Mouse (Mus musculus): ENCODE data around the gene Cap2.
A peak's percentile ranks its signal among the peaks of the same experiment; 100 is the strongest.

Cap2 gene

DNA sequence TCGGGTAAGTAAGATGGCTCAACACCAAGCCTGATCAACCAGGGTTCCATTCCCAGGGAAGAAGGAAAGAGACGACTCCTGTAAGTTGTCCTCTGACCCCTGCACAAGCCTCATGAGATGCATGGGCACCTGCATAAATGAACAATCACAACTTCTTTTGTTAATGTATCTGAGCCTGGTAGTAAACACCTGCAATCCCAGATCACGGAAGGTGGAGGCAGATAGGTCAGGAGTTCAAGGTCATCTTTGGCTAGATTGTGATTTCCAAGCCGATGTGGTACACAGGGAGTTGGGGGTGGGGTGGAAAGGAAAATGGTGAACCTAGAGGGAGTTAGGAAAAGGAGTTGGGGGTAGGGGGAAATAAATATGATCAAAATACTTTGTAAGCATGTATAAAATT is 131.1 kb downstream of the Cap2 start:
- DNase-seq (ENCODE audit: low spot score in 2 of 2): no peak

DNA sequence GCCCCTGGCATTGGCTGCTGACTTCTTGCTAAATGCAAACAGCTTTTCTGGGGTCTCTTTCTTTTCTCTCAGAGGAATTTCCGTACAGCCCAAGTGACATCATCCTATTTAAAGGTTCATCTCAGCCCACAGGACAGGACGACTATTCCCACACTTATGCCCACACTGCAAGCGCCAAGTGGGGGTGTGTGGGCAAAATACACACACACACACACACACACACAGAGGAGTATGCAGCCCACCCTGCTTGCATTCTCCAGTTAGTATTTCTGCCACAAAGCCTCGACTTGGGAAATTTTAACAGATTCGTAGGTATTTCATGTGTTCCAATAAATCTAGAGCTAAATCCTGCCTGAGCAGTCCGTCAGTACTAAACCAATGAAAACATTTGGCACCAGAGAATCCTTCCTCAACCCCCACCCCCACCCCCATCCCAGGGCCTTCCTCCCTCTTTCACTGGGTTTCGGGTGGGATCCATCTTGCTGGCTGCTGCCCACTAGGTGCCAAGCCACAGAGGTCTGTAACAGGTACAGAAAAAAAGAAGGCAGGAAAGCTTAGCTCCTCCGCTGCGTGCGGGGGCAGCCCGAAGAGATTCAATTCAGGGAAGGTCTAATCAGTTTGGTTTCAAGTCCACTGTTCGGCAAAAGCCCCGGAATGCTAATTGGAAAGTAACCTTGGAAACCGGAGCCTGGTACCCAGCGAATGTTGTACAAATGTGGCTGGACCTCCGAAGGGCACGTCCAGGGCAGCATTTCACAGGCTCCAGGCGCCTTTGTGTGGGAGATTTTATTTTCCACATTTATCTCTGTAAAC is 131.9 kb downstream of the Cap2 start:
- no peak for DNase-seq (ENCODE audit: low spot score in 2 of 2)

DNA sequence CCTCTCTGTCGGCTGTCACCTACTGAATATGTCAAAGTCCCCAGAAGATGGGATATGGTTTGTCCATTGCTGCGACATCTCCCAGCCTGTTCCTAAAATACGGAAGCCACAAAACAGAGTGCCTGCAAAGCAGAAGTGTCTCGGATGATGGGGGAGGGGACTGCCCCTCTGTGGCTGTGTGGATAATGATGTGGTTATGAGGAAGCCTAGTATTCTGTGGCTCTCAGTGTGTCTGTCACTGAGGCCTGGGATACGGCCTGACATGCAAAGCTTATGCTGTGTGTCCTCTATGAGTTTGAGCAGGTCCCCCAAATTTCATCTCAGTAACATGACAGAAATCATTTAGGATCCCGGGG is 132.5 kb downstream of the Cap2 start:
- DNase-seq (ENCODE audit: low spot score in 2 of 2): peak; percentile 29 to 38

DNA sequence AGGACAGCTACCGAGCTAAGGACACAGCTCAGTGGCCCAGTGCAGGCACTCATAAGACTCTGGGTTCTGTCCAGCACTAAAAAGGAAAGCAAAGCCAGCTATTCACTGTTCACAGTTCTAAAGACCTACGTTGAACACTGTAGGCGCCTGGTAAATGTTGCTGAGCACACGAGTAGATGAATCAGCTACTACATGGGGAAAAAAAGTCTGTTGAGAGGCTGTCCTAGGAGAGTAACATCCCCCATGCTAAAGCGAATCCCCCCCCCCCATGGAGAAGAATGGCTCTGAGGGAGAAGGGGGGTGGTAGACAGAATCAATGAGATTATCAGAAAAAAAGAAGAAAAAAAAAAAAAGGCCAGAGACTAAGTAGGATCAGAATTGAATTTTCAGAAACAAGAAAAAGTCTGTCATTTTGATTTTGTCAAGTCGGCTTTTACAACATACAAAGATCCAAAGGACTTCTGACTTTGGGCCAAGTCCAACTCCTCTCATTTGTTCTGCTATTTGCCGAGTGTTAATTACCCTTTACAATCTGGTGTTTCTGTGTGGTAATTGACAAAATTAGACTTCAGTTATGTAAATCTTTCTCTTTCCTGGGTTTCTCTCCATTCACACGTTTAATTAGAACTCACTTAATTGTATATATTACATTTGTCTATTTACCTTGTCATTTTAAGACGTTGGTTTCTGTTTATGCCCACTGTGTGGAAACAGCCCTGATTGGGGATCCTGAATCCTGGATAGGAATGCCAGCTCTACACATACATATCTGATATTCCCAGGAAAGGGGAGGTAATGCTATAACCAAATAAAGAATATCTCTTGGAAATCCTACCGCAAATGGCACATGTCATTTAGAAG is 139.2 kb downstream of the Cap2 start:
- no peak for DNase-seq (ENCODE audit: low spot score in 2 of 2)

DNA sequence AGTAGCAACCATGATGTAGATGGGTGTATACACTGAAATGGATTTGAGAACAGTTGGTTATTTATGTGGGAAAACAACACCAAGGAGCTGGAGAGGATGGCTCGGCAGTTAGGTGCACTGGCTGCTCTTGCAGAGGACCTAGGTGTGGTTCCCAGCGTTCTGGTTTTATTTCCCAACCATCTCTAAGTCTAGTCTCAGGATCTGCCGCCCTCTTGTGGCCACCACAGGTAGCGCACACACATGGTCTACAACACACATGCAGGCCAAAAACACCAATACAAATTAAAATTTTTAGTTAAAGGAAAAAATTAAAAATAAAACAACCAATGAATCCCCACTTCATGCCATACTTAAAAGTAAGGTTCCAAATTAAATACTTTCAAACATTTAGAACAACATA is 140.7 kb downstream of the Cap2 start:
- DNase-seq (ENCODE audit: low spot score in 2 of 2): no peak

DNA sequence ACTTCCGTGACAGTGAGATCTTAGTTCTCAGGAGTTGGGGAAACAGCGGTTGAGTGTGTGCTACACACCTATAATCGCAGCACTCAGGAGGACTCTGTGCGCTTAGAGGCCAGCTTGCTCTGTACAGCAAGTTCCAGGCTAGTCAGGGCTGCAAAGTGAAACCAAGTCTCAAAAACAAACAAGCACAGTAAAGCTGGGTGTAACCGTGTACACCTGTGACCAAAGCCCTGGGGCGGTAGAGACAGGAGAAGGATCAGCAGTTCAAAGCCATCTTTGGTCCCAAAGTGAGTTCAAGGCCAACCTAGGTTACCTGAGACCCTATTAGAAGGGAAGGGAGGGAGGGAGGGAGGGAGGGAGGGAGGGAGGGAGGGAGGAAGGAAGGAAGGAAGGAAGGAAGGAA is 142.5 kb downstream of the Cap2 start:
- DNase-seq (ENCODE audit: low spot score in 2 of 2): no peak

DNA sequence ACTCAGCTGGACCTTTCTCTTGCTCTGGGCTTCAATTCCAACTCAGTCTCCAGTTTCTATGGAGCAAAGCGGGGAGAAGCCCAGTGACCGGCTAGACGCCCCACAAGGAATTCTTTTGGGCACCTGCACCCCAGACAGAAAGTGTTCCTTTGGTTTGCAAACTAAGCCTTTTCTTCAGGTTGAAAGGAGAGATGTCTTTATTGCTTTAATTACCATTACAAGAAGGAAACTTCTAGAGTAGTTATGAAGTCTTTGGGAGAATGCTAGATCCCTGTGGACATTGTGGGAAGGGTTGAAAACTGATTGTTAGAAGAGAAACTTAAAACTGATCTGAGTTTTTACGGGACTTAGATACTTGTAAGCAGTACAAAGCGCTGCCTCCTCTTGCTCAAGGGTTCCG is 143.8 kb downstream of the Cap2 start:
- no peak for DNase-seq (ENCODE audit: low spot score in 2 of 2)

DNA sequence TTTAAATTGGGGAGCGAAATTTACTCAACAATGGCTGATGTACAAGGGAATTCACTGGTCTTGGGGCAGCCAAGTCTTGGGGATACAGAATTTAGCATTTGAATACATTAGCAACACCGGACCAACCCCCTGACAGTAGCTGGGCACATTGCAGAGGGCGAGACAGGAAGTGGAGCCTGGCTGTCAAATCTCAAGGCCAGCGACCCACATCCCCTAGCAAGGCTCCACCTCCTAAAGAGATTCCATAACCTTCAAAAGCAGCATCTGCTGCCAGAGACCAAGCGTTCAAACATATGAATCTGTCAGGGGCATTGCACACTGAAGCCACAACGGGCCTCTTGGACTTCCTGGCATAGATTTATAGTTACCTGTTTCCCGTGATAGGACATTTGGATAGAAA is 150.2 kb downstream of the Cap2 start:
- no peak for DNase-seq (ENCODE audit: low spot score in 2 of 2)

DNA sequence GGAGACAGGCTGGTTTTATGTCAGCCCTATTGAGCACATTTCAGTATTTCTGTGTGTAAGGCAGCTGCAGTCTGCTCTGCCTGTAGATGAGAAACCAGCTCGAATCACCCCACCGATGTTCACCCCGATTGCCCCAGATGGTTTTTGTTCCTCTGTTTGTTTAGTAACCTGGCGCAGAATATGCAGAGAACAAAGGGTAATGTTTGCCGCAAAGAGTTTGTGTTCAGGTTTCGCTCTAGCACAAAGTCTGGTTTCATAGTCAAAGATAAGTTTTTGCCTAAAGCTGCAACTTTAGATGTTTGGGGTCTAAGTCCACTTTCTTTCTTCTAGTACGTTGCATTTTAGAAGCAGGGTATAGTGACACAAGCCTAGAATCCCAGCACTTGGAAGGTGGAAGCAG is 151.0 kb downstream of the Cap2 start:
- DNase-seq (ENCODE audit: low spot score in 2 of 2): no peak

DNA sequence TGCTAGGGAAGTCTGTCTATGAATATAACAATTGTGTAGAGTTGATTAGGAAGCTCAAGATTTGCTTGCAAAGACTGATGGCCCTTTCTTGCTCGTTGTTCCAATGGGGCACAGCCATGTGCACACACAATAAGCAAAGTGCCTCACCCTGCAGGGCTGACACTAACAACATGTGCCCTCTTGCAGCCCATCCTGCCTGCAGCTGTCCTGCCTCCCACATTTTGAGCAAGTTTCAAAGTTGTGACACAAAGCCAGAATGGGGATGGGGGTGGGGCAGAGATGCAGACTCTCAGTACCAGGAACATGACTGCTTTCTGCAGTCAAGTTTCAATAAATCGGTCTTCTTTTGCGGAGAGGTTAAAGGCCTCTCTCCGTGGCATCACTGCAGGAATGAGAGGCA is 152.0 kb downstream of the Cap2 start:
- no peak for DNase-seq (ENCODE audit: low spot score in 2 of 2)

DNA sequence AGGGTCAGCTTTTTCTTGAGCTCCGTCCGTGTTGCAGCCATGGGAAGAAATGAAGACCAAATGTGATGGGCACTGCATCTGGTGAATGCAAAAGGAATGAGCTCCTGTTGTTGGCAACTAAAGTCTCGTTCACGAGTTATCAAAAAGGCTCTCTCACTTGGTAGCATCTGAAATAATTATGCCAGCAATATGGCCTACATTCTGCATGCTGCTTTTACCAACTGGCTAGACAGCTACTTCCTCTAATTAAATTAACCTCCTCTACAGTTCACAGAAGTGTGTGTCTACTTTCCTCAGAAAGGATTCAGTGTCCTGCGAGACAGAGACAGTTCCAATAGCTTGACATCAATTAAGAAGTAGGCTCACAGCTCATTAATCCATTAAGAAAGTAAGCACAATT is 152.9 kb downstream of the Cap2 start:
- DNase-seq (ENCODE audit: low spot score in 2 of 2): no peak

DNA sequence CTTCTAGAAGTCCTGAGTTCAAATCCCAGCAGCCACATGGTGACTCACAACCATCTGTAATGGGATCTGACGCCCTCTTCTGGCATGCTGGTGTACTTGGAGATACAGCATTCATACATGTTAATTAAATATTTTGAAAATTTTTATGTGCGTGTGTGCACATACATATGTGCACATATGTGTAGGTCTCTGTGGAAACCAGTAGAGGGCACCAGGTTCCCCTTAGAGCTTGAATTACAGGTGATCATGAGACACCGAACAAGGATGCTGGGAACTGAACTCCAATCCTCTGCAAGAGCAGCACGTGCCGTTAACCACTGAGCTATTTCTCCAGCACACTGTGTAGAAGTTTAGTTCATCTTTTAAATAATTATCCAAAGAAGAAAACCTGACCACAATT is 157.6 kb downstream of the Cap2 start:
- no peak for DNase-seq (ENCODE audit: low spot score in 2 of 2)

DNA sequence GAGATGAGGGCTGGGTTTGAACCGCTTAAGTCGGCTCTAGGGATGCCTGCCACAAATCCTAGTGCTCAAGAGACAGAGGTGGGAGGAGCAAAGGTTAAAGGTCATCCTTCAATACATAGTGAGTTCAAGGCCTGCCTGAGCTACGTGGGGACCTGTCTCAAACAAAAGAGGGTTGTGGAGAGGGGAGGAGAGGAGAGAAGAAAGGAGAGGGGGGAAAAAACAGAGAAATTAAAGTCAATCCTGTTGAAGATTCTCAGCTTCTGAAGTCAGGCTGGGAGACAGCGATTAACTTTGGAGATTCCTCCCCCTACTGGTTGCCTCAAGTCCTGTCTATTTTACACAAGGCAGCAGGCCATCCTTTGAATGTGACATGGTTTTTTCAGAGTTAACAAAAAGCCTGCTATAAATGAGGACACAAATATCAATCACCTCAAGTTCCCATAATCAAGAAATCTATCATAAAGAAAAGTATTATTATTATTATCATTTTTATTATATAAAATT is 161.9 kb downstream of the Cap2 start:
- DNase-seq (ENCODE audit: low spot score in 2 of 2): peak in 1 of 2 experiments; percentile 16

DNA sequence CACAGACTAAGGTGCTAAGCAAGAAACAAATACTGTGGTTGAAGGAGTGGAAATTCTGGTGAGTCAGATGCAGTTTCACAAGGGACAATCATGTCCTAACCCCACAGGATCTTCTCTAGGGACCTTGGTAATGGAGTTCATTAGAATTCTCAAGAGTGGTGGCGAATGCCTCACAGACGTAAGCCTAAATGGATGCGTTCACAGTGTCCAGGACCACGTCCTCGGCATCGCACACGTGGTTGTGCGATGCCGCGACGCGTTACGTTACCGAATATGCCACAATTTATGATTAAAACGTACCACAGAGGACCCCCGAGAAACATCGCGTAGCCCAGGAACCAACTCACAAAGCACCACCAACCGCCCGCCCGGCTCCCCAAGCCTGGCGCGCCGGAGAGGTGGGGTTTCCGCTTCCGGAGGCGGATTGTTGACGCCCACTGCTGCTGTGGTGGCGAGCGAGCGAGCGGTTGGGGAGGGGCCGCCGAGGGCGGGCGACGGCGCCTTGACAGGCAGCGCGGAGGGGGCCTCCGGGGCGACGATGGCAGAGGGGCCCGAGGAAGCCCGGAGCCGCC is 167.5 kb downstream of the Cap2 start, which contains the start of gene Fam8a1:
Gene Fam8a1, plus strand, starts transcription at position 475 of the 572 bp plus-strand sequence.
- peak; percentile 85 to 89 for DNase-seq (ENCODE audit: low spot score in 2 of 2)

DNA sequence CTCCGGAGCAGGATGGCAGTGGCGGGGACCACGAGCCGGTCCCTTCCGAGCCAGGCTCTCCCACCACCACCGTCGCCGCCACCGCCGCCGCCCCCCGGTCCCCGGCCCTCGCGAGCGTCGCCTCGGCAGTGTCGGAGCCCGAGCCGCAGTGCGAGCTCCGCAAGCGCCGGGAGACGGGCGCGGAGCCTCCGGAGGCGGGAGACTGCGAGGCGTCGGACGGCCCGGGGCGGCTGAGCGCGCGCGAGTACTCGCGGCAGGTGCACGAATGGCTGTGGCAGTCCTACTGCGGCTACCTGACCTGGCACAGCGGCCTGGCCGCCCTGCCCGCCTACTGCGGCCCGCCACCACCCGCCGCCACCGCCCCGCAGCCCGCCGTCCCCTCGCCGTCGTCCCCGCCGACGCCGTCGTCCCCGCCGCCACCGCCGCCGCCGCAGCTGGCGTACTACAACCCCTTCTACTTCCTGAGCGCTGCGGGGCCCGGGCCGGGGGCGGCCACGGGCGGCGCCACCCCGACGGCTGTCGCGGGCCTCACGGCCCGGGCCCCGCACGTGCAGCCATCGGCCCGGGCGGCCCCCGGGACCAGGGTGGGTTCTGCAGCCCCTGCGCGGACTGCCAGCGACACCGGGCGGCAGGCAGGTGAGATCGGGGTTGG is 168.1 kb downstream of the Cap2 start:
- DNase-seq (ENCODE audit: low spot score in 2 of 2): peak; percentile 17 to 22

DNA sequence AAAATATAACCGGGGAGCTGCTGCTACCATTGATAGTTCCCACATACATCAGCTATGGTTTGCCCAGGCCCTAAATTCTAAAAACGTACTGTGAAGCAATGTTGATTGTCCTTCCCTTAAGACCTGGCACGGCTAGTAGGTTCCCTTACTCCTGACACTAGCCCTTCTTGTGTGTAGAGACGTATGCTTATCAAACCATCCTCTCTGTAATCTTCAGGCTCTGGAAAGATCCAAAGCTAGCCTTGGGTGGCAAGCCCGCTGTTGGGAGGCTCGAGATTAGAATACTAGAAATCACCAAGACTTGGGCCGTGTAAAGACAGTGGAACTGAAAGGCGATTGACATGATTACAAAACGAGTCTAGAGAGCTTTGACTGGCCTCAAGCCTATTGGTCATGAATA is 168.9 kb downstream of the Cap2 start:
- no peak for DNase-seq (ENCODE audit: low spot score in 2 of 2)

DNA sequence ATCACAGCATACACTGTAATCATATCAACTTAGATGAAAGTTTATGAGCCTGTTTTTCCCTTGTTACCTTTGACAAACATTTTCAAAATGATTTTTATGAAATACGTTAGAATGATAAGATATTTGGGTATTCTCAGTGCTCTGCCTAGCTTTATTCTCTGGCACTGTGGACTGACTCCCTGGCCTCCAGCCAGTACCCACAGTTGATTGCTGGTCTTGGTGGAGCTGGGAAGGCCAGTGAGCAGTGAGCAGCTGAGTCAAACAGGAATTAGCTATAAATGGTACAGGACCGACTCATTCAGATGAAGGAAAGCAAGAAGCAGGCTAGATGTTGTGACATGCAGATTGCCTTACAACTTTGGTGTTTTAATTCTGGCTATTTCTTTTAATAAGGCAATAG is 173.0 kb downstream of the Cap2 start:
- DNase-seq (ENCODE audit: low spot score in 2 of 2): no peak

DNA sequence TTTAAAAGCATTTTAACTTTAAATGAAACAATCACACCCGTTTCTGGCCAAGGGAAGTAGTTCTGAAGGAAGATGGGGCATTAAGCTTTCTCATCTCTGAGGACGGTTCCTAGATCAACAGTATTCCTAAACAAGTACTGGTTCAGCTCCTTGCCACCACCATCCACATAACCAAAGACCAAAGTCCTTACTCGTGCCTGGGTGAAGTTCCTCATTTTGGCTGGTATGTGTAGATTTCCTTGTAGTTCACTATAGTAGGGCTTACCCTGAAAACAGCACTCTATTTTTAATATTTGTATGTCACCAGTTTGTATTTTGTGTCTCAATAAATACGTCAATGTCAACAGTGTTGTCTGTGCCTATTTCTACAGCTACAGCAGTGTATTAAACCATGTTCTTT is 176.1 kb downstream of the Cap2 start:
- DNase-seq (ENCODE audit: low spot score in 2 of 2): no peak

DNA sequence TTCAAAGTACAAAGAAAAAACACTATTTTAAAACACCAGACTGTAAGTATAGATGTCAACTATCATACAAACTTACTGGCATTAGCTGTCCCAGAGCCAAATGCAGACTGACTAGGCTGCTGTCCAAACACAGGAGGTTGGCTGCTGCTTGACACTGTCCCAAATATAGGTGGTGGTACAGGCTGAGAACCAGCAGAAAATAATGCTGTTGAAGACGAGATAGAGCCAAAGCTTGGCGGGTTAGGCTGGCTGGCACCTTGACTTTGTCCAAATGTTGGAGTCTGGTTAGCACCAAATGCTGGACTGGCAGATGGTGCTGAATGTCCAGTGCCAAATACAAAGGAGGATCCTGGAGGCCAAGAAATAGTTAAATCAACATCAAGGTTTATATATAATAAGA is 181.3 kb downstream of the Cap2 start:
- no peak for DNase-seq (ENCODE audit: low spot score in 2 of 2)

DNA sequence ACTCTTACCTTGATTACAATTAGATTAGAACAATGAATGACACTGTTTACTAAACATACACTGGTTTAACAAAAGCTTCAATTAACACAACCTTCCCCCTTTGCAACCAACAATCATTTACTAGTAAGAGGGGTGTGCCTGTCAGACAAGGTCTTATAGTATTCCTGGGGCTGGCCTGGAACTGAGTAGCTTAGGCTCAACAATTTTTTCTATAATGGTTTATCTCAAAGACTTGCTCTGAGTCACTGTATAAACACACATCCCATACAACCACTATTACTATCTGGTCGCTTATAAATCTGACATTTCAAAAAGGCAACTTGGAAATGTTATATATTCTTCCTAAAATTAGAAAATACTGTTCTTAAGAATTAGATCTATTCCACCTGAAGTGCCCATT is 181.7 kb downstream of the Cap2 start:
- DNase-seq (ENCODE audit: low spot score in 2 of 2): no peak

DNA sequence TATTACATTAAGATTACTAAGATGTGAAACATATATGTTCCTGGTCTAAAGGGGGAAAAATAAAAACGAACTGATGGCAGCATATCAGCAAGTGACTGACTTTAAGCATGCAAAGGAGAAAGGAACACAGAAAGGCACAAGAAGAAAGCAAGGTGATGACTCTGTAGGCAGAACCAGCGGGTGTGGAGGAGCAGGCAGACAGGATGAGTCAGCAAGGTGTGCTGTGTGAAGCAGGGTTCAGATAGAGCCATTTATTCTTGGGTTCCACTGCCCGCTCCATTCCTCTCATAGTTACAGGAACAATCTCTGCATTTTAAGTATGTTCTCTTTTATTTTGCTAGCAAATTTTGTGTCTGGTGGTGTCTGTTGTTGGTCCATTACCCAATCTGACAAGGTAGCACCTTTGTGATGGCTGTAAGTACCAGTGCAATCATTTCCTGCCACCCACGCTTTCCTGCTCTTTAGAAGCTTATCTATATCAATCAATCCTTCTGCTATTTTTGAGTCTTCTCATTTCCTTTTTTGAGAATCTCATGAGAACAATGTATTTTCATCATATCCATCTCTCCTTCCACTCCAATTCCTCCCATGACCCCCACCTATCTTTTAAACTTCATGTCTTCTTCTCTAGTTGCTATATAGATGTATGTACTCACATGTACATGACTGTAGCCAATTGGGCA is 189.1 kb downstream of the Cap2 start:
- DNase-seq (ENCODE audit: low spot score in 2 of 2): peak; percentile 46 to 48

Measured in spleen, postnatal 36 days (tissue).